Mouse (Mus musculus) right cerebral cortex, postnatal 25 days (tissue): ENCODE measurements around the gene Zfp101.

Experiments used
- DNase-seq: peaks from one replicate; pipeline ENCODE4 v3.0.0; 2022

The Zfp101 gene

DNA sequence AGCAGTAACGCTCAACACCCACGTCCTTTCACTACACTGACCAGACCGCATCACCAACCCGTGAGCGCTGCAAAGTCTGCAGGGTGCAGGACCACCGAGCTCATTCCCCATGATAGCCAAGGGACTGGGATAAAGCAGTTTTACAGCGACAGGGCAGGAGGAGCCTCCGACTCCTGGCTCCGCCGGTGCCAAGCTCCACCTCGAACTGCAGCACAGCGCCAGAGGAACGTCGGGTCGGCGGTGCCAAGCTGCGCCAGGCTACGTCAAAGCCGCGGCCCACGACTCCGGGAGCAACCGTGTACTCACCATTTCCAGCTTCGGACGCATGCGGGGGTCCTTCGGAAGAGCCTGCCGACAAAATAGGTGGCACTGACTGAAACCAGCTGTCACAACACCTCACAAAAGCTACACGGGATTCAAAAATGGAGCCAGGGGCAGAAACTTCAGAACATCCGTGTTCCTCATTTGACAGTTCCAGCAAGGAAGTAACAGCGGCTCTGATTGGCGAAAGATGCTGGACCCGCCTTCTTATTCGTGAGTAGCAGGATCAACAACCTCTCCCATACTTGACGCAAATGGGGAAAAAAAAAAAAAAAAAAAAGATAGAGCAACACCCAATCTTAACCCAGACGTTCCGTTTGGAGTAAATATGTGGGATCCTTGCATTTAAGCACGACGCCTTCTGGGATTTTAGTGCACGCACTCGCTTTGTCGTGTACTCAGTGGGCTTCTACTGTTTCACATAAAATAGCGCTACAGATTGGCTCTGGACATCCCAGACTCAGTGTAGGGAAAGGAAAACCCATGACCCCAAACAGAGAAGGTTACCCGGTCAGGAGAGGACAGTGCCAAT, at the start of gene Zfp101:
Zfp101 (minus strand) TSS at position 460 of the 853 bp plus-strand sequence.
- DNase-seq, result peak; percentile 85

DNA sequence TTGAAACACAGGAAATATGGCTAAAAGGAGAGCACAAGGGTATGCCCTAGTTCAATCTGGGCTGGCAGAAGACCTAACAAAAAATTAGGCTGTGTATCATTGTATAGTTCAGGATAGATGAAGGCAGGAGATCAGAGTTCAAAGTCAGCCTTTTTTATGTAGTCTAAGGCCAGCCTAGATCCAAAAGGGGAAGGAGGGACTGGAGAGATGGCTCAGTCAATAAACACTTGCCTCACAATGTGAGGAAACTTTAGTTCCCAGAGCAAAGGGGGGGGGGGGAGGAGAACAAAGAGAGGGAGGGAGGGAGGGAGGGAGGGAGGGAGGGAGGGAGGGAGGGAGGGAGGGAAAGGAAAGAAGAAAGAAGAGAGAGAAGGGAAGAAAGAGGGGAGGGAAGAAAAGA, 46.7 kb upstream of the Zfp101 start:
- DNase-seq, result no peak

DNA sequence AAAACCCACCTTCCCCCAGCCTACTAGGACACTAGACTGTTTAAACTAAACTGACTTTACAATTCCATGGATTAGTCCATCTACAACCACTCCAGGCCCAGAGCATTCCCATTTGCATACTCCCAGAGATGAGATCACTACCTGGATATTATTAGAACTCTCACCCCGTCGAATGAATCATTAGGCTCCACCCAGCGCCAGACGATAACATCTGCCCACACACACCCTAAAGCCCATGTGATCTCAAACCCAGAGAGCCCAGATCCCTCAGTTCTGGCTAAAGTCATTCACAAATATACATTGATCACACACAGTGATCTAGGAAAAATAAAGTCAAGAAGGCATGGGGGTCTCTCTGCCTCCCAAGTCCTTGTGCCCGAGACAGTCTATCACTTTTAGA, 45.5 kb upstream of the Zfp101 start:
- DNase-seq, result no peak

DNA sequence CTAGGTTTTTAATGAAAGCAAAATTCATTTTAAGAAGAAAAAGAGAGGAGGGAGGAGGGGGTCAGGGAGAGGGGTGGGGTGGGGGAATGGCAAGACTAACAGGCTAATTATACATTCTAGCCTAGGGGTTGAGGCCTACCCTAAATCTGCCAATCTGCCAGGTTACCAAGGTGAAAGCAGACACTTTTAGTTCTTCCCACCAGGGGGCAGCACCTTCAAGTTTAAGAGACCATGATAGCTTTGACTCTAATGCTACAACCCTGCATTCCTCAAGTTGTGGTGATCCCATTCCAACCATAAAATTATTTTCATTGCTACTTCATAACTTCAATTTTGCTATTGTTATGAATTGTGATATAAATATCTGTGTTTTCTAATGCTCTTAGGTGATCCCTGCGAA, 44.7 kb upstream of the Zfp101 start:
- peak; percentile 52 for DNase-seq

DNA sequence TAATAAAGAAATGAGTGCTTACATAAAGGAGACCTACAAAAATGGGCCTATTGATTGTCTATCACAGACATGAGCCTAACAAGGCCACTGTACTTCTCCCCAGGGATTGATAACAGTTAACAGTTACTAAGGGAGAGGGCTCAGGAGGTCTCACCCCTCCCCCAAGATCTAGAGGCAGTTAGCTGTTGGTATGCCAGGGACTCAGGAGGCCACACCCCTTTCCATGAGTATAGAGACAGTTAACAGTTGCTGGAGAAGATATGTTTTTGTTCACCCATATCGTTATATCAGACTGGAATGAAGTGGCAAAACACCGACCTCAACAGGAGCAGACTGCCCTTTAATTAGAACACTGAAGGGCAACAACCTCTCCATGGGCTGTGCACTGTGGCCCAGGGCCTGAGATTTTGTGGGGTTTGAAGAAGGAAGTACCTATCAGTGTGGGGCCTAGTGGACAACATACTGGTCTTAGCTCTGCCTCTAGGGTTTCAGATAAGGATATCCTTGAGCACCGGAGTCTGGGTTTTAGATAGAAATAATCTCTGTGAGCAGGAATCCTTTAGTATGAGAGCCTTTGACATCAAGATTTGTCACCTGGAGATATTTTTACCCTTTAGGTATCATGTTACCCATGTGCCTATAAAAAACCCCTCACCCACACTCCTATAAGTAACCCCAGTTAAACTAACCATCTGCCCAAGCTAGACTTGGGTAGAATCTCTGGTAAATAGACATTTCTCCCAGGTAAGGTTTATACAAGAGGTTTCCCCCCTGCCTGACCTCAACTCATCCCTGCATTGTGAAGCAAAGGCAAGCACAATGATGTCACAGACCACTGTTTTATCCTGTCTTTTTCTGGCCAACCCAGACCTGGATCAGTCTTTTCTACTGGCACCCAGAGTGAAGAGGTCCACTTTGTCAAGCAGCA, 37.8 kb upstream of the Zfp101 start, which contains the start of gene Actl9:
Actl9 (plus strand) TSS at position 878 of the 928 bp plus-strand sequence.
- no peak for DNase-seq

DNA sequence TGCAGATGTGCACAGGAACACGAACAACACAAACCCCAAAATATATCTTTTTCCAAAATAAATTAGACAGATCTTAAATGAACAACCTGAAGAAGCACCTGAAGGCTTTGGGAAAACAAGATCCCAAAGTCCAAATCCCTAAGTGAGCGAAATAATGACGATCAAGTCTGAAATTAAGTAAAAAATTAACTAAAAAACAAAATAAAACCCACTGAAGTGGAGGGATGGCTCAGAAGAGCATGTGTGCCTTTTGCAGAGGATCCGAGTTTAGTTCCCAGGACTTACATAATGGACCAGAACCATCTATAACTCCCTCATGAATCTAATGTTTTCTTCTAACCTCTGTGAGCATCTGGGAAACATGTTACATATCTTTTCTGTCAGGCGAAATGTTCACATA, 2.2 kb downstream of the Zfp101 start:
- no peak for DNase-seq

DNA sequence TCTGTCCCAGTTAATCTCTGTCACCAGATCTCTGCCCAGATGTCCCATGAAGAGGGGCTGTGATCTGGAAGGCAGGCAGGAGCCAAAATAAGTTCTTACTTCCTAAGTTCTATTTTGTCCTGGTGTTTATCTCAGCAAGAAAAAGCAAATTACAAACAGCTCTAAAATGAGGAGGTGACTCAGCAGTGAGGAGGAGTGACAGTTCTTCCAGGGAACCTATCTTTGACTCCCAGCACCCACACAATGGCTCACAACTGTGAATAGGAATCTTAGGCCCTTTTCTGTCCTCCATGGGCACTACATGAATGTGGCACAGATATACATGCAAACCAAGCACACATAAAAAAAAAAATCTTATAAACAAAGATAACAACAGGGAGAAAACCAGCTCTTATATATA, 8.7 kb downstream of the Zfp101 start:
- DNase-seq, result no peak

DNA sequence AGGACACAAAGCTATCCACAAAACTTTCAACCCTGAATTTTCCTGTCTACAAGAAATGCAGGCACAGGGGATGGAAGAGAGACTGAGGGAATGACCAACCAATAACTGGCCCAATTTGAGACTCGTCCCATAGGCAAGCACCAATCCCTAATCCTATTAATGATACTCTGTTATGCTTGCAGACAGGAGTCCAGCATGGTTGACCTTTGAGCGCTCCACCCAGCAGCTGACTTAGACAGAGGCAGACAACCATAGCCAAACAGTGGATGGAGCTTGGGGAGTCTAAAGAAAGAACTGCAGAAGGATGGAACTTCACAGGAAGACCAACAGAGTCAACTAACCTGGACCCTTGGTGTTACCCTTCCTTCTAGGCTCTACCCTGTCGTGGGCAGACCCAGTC, 21.6 kb downstream of the Zfp101 start:
- no peak for DNase-seq

DNA sequence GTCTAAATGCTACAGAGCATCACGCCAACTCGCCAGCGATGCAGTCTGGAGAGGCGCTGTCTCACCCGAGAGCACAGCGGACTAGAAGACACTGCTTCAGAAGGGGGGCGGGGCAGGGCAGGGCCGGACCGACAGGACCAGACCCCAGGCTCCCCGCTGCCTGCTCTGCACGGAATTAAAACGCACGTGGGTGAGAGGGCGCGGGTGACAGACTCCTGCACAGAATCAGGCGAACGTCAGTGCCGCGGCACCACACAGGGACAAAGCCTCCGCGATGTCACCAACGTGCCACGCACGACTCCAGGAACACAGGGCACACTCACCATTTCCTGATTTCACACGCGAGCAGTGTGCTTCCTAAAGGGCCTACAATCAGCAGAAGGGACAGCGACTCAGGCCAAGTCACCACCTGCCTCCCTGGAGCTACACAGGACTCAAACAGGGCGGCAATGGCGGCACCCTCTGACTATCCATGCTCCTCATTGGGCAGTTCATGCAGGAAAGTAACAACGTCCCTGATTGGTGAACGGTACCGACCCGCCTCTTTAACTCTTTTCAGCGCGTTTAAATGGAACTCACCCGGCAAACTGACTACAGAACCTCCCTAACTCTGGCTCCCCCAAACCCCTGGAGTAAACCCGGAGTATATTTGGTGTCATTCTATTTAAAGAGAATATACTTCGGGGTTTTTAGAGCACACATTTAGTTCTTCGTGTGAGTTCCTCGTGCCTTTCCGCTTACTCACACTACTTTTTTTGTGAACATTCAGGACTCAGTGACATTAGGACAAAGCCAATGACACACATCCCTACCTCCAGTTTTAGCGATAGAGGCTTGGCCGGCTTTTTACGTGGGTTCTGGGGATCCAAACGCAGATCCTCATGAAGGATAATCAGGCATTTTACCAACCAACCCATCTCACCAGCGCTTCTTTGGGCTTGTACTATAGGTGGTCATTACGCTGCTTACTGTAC, 35.7 kb downstream of the Zfp101 start, which contains the start of gene Zfp81:
Zfp81 (minus strand) TSS at position 468 of the 974 bp plus-strand sequence.
- DNase-seq, result peak; percentile 86

DNA sequence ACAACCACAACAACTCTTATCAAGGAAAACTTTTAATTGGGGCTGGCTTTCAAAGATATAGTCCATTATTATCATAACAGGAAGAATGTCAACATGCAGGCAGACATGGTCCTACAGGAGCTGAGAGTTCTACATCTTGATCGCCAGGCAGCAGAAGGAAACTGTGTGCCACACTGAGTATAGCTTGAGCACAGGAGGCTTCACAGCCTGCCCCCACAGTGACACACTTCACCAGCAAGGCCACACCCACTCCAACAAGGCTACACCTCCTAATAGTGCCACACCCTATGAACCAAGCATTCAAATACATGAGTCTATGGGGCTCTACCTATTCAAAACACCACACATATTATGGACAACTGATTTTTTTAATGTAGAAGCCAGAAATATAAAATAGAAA, 41.5 kb downstream of the Zfp101 start:
- DNase-seq, result no peak
